ENCODE assay signal across 13 mouse cellular contexts in the genomic region with DNA sequence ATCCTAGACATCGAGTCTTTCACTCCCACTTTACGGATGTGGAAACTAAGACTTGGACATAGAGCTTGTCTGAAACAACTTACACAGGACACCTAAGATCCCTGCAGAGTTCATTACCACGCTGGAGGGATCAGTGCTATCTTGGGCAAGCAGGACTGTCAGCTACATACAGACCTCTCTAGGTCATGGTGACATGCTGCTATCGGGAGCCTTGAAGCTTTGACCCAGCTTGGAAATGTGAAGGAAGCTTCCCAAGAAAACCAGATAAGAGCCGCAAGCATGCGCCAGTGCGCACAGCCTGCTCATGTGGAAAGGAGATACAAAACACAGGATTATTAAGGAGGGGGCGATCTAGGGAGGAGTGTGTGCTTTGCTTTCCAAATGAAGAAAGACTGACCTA.
"Had no signal": no experiment of that assay in that cellular context is flagged by ENCODE, and none has a peak within 500 bp of the region (broad histone marks: within the 10 kb centered on the region; RNA-seq: fewer than 3 reads in every experiment).

No protein-coding gene starts in this region.

- H3K4me3 ChIP-seq: left cerebral cortex, adult 2 months; limb, embryonic 15.5 days; liver, embryonic 12.5 days; midbrain, embryonic 12.5 days; neural tube, embryonic 13.5 days had no signal

- DNase-seq: kidney, adult 9 months; kidney, postnatal 14 days; lung, adult 18-20 months; retina, postnatal 1 day; right cerebral cortex, postnatal 4 days; spleen, adult 18-20 months; thymus, postnatal 36 days had no signal

- H3K4me2 ChIP-seq: limb, embryonic 15.5 days; liver, embryonic 12.5 days; midbrain, embryonic 12.5 days; neural tube, embryonic 13.5 days had no signal

- H3K9me3 ChIP-seq: limb, embryonic 15.5 days; liver, embryonic 12.5 days; midbrain, embryonic 12.5 days; neural tube, embryonic 13.5 days had no signal

- ATAC-seq: liver, embryonic 12.5 days; midbrain, embryonic 16.5 days had no signal

- H3K27me3 ChIP-seq: limb, embryonic 15.5 days; liver, embryonic 12.5 days; midbrain, embryonic 12.5 days; neural tube, embryonic 13.5 days had no signal

- H3K27ac ChIP-seq: left cerebral cortex, adult 2 months; liver, embryonic 12.5 days; midbrain, embryonic 12.5 days had no signal

- H3K9ac ChIP-seq: limb, embryonic 15.5 days; liver, embryonic 12.5 days; midbrain, embryonic 12.5 days; neural tube, embryonic 13.5 days had no signal

- H3K4me1 ChIP-seq: midbrain, embryonic 12.5 days had no signal
